ENCODE assay signal across 8 mouse cellular contexts in the genomic region with DNA sequence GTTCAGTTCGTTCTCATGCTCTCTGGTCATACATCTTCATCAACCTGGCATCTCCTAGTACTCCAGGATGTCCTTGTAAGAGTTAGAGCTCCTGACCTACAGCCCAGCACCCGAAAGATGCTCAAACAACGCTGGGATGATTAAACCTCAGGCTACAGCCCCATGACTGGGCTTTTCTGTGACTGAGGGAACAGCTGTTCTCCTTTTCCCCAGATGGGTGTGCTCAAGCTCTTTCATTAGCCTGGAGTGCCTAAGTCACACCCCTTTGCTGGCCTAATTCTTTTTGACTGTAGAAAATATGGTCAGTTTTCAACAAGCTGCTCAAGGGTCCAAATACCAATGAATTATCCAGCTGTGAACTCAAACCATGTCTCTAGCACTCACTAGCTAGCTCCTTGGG. TPM values are rescaled to one million over a fixed set of nuclear protein-coding genes. Genes with fewer than 3 reads are reported as not detected.
DNase-seq lines count a peak whose midpoint lies in the region; ATAC-seq and TF ChIP-seq lines count a peak whose summit lies in the region.

No protein-coding gene starts in this region.

- H3K27me3 ChIP-seq in hindbrain, embryonic 15.5 days, result peaks cover 17% of the 10 kb centered on the region

- TF ChIP-seq CTCF in gastrocnemius, adult 2 months (IDR thresholded peaks at IDR 0.05), result peak; percentile 81

- intact Hi-C loops in gastrocnemius, adult 2 months (cut with DNase I), result loop anchor here (1.0 to 5.0 kb wide), 3 partner anchors 203 to 454 kb away; a partner anchor contains a TSS
- intact Hi-C loops in gastrocnemius, postnatal 36 days (cut with DNase I), result loop anchor here (10.0 kb wide), 1 partner anchor 447 kb away; no protein-coding TSS in a partner anchor
- intact Hi-C loops in left cerebral cortex, postnatal 36 days (cut with DNase I), result loop anchor here (5.0 kb wide), 1 partner anchor 204 kb away; a partner anchor contains a TSS

- DNase-seq in gastrocnemius, adult 2 months, result peak; percentile 45
- DNase-seq in gastrocnemius, postnatal 36 days, result no peak
- peak; percentile 28 for DNase-seq in ovary, postnatal 14 days (ENCODE audit: low spot score)
- DNase-seq in ovary, postnatal 10 days (ENCODE audit: low spot score), result no peak
- DNase-seq in ZHBTc4 (ENCODE audit: low read depth, low spot score), result peak; percentile 40
- no peak for DNase-seq in left cerebral cortex, postnatal 36 days (ENCODE audit: low spot score in 2 of 2)

- ATAC-seq in hindbrain, embryonic 15.5 days (ENCODE audit: low FRiP score, low read depth), result peak; percentile 39; the same call in 1 of the 2 replicates
- ATAC-seq in megakaryocyte progenitor cell, adult 5-6 weeks (replicated peaks; ENCODE audit: poor library complexity), result peak; percentile 71

- H3K36me3 ChIP-seq in hindbrain, embryonic 15.5 days, result no peaks in the 10 kb centered on the region

- peaks cover 17% of the 10 kb centered on the region for H3K4me1 ChIP-seq in hindbrain, embryonic 15.5 days (replicated peaks)

- no peaks in the 10 kb centered on the region for H3K9me3 ChIP-seq in hindbrain, embryonic 15.5 days

- H3K27ac ChIP-seq in gastrocnemius, adult 2 months, result no peak overlapping the region
- H3K27ac ChIP-seq in hindbrain, embryonic 15.5 days (replicated peaks), result no peak overlapping the region

- no peak overlapping the region for H3K4me3 ChIP-seq in gastrocnemius, adult 2 months
- H3K4me3 ChIP-seq in hindbrain, embryonic 15.5 days, result no peak overlapping the region

- 45% methylated on average over 3 of the region's 3 CpGs for WGBS in hindbrain, embryonic 15.5 days

- H3K4me2 ChIP-seq in hindbrain, embryonic 15.5 days, result no peak overlapping the region

- no peak overlapping the region for H3K9ac ChIP-seq in hindbrain, embryonic 15.5 days

RNA-seq across cellular contexts. Expression of a gene that starts 2.7 kb away (rescaled TPM):
- total RNA-seq in gastrocnemius, adult 2 months (2021), result 100 to 1,000 TPM; 139 to 159 TPM
- total RNA-seq in gastrocnemius, postnatal 36 days (2021), result 100 to 1,000 TPM; 116 to 120 TPM
- polyA plus RNA-seq in hindbrain, embryonic 15.5 days (2015; fragmentation: Nextera tagmentation; extraction: Ambion mirVana), result 29.2 and 29.7 TPM in 2 replicates
- total RNA-seq in megakaryocyte progenitor cell, adult 5-6 weeks (2015), result 51.7 and 60.3 TPM in 2 replicates
- total RNA-seq in megakaryocyte progenitor cell, adult 5-6 weeks (2017), result 49.2 and 49.9 TPM in 2 replicates
- 10 to 100 TPM; 32.4 to 37.5 TPM for total RNA-seq in left cerebral cortex, postnatal 36 days (2021)

RNA-seq across cellular contexts. Expression of a gene that starts 7.4 kb away (rescaled TPM):
- 1 to 10 TPM in 1 of 2 experiments, under 1 TPM in 1; 0.38 to 2.3 TPM for total RNA-seq in gastrocnemius, adult 2 months (2021)
- total RNA-seq in gastrocnemius, postnatal 36 days (2021), result 1 to 10 TPM in 1 of 2 experiments, under 1 TPM in 1; 0.86 to 1.1 TPM
- polyA plus RNA-seq in hindbrain, embryonic 15.5 days (2015; fragmentation: Nextera tagmentation; extraction: Ambion mirVana), result 0.84 and 1.3 TPM in 2 replicates
- total RNA-seq in megakaryocyte progenitor cell, adult 5-6 weeks (2015), result 0.02 TPM in 1 of 2 replicates, not detected in the other
- total RNA-seq in megakaryocyte progenitor cell, adult 5-6 weeks (2017), result 0.04 and 0.17 TPM in 2 replicates
- 1 to 10 TPM; 1.5 to 1.9 TPM for total RNA-seq in left cerebral cortex, postnatal 36 days (2021)

Comparison
In these comparisons a context has a peak if more than half of its experiments do, and no peak if none do; other contexts are left out.
1. DNase-seq: peak in gastrocnemius, adult 2 months (single experiment), ovary, postnatal 14 days (single experiment) and ZHBTc4 (single experiment); none in gastrocnemius, postnatal 36 days (0 of 2), ovary, postnatal 10 days (single experiment) and left cerebral cortex, postnatal 36 days (0 of 2).